In genomic region chr11:98202641-98203350, GRCm38 (mm10) we compare ENCODE assay signal across 7 mouse cellular contexts. TPM values are rescaled to one million over a fixed set of nuclear protein-coding genes. Genes with fewer than 3 reads are reported as not detected.
DNase-seq lines count a peak whose midpoint lies in the region; ATAC-seq lines count a peak whose summit lies in the region.

Gene Cdk12 (plus strand): TSS chr11:98203059.

- no peaks in the 10 kb centered on the region for H3K27me3 ChIP-seq in intestine, embryonic 16.5 days (replicated peaks; ENCODE audit: control insufficient read depth, insufficient read depth, low read length)
- H3K27me3 ChIP-seq in midbrain, embryonic 11.5 days (ENCODE audit: control insufficient read depth, insufficient read depth, low read length) = no peaks in the 10 kb centered on the region

- peak within 1 kb of the TSS; percentile 100 for H3K9ac ChIP-seq in intestine, embryonic 16.5 days (ENCODE audit: low read depth, low read length)
- H3K9ac ChIP-seq in midbrain, embryonic 11.5 days (ENCODE audit: low read length) = peak within 1 kb of the TSS; percentile 99

- intact Hi-C loops in left cerebral cortex, postnatal 36 days (cut with DNase I) = loop anchor here (1.0 kb wide), 1 partner anchor 9 kb away; the partner anchor contains the start of gene Med1

- ATAC-seq in intestine, embryonic 16.5 days = peak; percentile 93
- peak; percentile 94 for ATAC-seq in midbrain, embryonic 11.5 days (ENCODE audit: low FRiP score)

- under 1% methylated on average over 57 of the region's 63 CpGs for WGBS in intestine, embryonic 16.5 days
- WGBS in midbrain, embryonic 11.5 days = under 1% methylated on average over 62 of the region's 63 CpGs

- H3K9me3 ChIP-seq in intestine, embryonic 16.5 days (ENCODE audit: control insufficient read depth, low read length) = no peaks in the 10 kb centered on the region
- no peaks in the 10 kb centered on the region for H3K9me3 ChIP-seq in midbrain, embryonic 11.5 days (ENCODE audit: control insufficient read depth, low read length)

- peak within 1 kb of the TSS; percentile 83 for H3K4me2 ChIP-seq in intestine, embryonic 16.5 days (ENCODE audit: low read depth, low read length)
- H3K4me2 ChIP-seq in midbrain, embryonic 11.5 days = peak within 1 kb of the TSS; percentile 93

- H3K36me3 ChIP-seq in intestine, embryonic 16.5 days (ENCODE audit: control insufficient read depth, insufficient read depth, low read length) = no peaks in the 10 kb centered on the region
- no peaks in the 10 kb centered on the region for H3K36me3 ChIP-seq in midbrain, embryonic 11.5 days (ENCODE audit: control insufficient read depth, insufficient read depth, low read length)

- peaks cover 11% of the 10 kb centered on the region; the same call in 1 of the 2 replicates for H3K4me1 ChIP-seq in intestine, embryonic 16.5 days (ENCODE audit: control insufficient read depth, insufficient read depth, low read length)
- H3K4me1 ChIP-seq in midbrain, embryonic 11.5 days (ENCODE audit: control insufficient read depth, insufficient read depth, low read length) = peaks cover 6% of the 10 kb centered on the region; the same call in 1 of the 2 replicates

- DNase-seq in adrenal gland, adult 8-10 months = peak; percentile 93
- peak; percentile 99 for DNase-seq in embryo, embryonic 9.5 days (ENCODE audit: extremely low spot score)
- DNase-seq in gastrocnemius, postnatal 4 days (ENCODE audit: low spot score in 2 of 2) = peak; percentile 91 to 96
- DNase-seq in left cerebral cortex, postnatal 36 days (ENCODE audit: low spot score in 2 of 2) = peak; percentile 90 to 94
- DNase-seq in midbrain, embryonic 11.5 days (ENCODE audit: low spot score, missing footprints) = peak; percentile 100
- peak; percentile 99 for DNase-seq in skeletal muscle tissue, adult 2 months (ENCODE audit: low read depth, low spot score)

- H3K27ac ChIP-seq in intestine, embryonic 16.5 days (ENCODE audit: low read length) = peak within 1 kb of the TSS; percentile 100
- H3K27ac ChIP-seq in midbrain, embryonic 11.5 days (ENCODE audit: low read depth, low read length) = peak within 1 kb of the TSS; percentile 100

- peak within 1 kb of the TSS; percentile 94 for H3K4me3 ChIP-seq in intestine, embryonic 16.5 days (ENCODE audit: low read length)
- peak within 1 kb of the TSS; percentile 92 for H3K4me3 ChIP-seq in midbrain, embryonic 11.5 days (ENCODE audit: low read depth, low read length)

RNA-seq across cellular contexts. Expression of gene Cdk12, which starts in this region (rescaled TPM):
- 10 to 100 TPM; 41.6 to 57.7 (median 49.9) TPM for total RNA-seq in adrenal gland, adult 8-10 months (2022)
- total RNA-seq in gastrocnemius, postnatal 4 days (2021) = 10 to 100 TPM; 28.5 to 31.0 TPM
- 6.2 and 6.5 TPM in 2 replicates for polyA plus RNA-seq in intestine, embryonic 16.5 days (2015; fragmentation: Nextera tagmentation; extraction: Ambion mirVana)
- total RNA-seq in left cerebral cortex, postnatal 36 days (2021) = 10 to 100 TPM; 34.4 to 44.4 TPM
- polyA plus RNA-seq in midbrain, embryonic 11.5 days (2014; fragmentation: Nextera tagmentation; extraction: Ambion mirVana) = 11.1 and 12.1 TPM in 2 replicates

Comparison
In these comparisons a context has a peak if more than half of its experiments do, and no peak if none do; other contexts are left out.
1. Peak in every context shown above with its lines: DNase-seq, ATAC-seq, H3K4me3 ChIP-seq and H3K27ac ChIP-seq.